Mouse (Mus musculus): ENCODE data around the gene Adgrl3. TPM values are rescaled to one million over a fixed set of nuclear protein-coding genes. Genes with fewer than 3 reads are reported as not detected.

Gene Adgrl3
- polyA plus RNA-seq, 1 experiment from 2014 or later: 62.9 TPM

- WGBS: 81% methylated on average over 5 of the region's 5 CpGs
- Histone ChIP-seq H3K36me3 (no peaks in the 10 kb centered on the region), H3K4me3 (replicated peaks) (no peak overlapping the region), H3K9ac (replicated peaks) (no peak overlapping the region), H3K27me3 (peaks cover 3% of the 10 kb centered on the region; the same call in 1 of the 2 replicates), H3K9me3 (no peaks in the 10 kb centered on the region), H3K4me2 (no peak overlapping the region), H3K4me1 (replicated peaks) (0 out of 2 replicates have a peak, but pooled peaks cover 4% of the 10 kb centered on the region), H3K27ac (no peak overlapping the region)
- ATAC-seq (ENCODE audit: insufficient number of reproducible peaks, insufficient read depth, low FRiP score, low TSS enrichment, low read depth): no peak
Observed at GRCm38 (mm10) chr5:81776234-81776633, 756.3 kb downstream of the Adgrl3 start.

- Histone ChIP-seq H3K27ac (no peak overlapping the region), H3K27me3 (no peaks in the 10 kb centered on the region), H3K9me3 (no peaks in the 10 kb centered on the region), H3K9ac (replicated peaks) (no peak overlapping the region), H3K4me2 (no peak overlapping the region), H3K4me1 (replicated peaks) (0 out of 2 replicates have a peak, but pooled peaks cover 4% of the 10 kb centered on the region), H3K36me3 (no peaks in the 10 kb centered on the region), H3K4me3 (replicated peaks) (no peak overlapping the region)
- 78% methylated on average over 5 of the region's 5 CpGs for WGBS
- ATAC-seq (ENCODE audit: insufficient number of reproducible peaks, insufficient read depth, low FRiP score, low TSS enrichment, low read depth): no peak
Observed at GRCm38 (mm10) chr5:81776746-81777145, 756.8 kb downstream of the Adgrl3 start.

- Histone ChIP-seq H3K4me2 (no peak overlapping the region), H3K27me3 (no peaks in the 10 kb centered on the region), H3K27ac (no peak overlapping the region), H3K9me3 (no peaks in the 10 kb centered on the region), H3K9ac (replicated peaks) (no peak overlapping the region), H3K36me3 (no peaks in the 10 kb centered on the region), H3K4me3 (replicated peaks) (no peak overlapping the region), H3K4me1 (replicated peaks) (no peaks in the 10 kb centered on the region; the same call in 1 of the 2 replicates)
- 78% methylated on average over 8 of the region's 8 CpGs for WGBS
- ATAC-seq (ENCODE audit: insufficient number of reproducible peaks, insufficient read depth, low FRiP score, low TSS enrichment, low read depth): no peak
Observed at GRCm38 (mm10) chr5:81784770-81785169, 764.8 kb downstream of the Adgrl3 start.

GRCm38 (mm10) chr5:81790710-81791109 lies 770.8 kb downstream of the Adgrl3 start:
- H3K4me3 ChIP-seq (replicated peaks): no peak overlapping the region
- no peak for ATAC-seq (ENCODE audit: insufficient number of reproducible peaks, insufficient read depth, low FRiP score, low TSS enrichment, low read depth)
- no peaks in the 10 kb centered on the region for H3K4me1 ChIP-seq (replicated peaks)
- no peak overlapping the region for H3K4me2 ChIP-seq
- H3K36me3 ChIP-seq: peaks cover 11% of the 10 kb centered on the region
- H3K9me3 ChIP-seq: no peaks in the 10 kb centered on the region
- H3K27ac ChIP-seq: no peak overlapping the region
- WGBS: 89% methylated on average over 1 of the region's 1 CpGs
- H3K27me3 ChIP-seq: no peaks in the 10 kb centered on the region
- H3K9ac ChIP-seq (replicated peaks): no peak overlapping the region

GRCm38 (mm10) chr5:81794125-81794524 lies 774.2 kb downstream of the Adgrl3 start:
- H3K9me3 ChIP-seq: no peaks in the 10 kb centered on the region
- H3K4me2 ChIP-seq: no peak overlapping the region
- no peak for ATAC-seq (ENCODE audit: insufficient number of reproducible peaks, insufficient read depth, low FRiP score, low TSS enrichment, low read depth)
- no peak overlapping the region for H3K27ac ChIP-seq
- H3K4me1 ChIP-seq (replicated peaks): no peaks in the 10 kb centered on the region
- WGBS: 91% methylated on average over 9 of the region's 9 CpGs
- H3K9ac ChIP-seq (replicated peaks): no peak overlapping the region
- peaks cover 11% of the 10 kb centered on the region for H3K36me3 ChIP-seq
- no peak overlapping the region for H3K4me3 ChIP-seq (replicated peaks)
- H3K27me3 ChIP-seq: no peaks in the 10 kb centered on the region

- no peaks in the 10 kb centered on the region for H3K4me1 ChIP-seq (replicated peaks)
- no peak for ATAC-seq (ENCODE audit: insufficient number of reproducible peaks, insufficient read depth, low FRiP score, low TSS enrichment, low read depth)
- no peaks in the 10 kb centered on the region for H3K9me3 ChIP-seq
- H3K36me3 ChIP-seq: peaks cover 11% of the 10 kb centered on the region
- H3K27ac ChIP-seq: no peak overlapping the region
- H3K27me3 ChIP-seq: no peaks in the 10 kb centered on the region
- H3K4me2 ChIP-seq: no peak overlapping the region
- WGBS: 90% methylated on average over 24 of the region's 24 CpGs
- no peak overlapping the region for H3K9ac ChIP-seq (replicated peaks)
- H3K4me3 ChIP-seq (replicated peaks): no peak overlapping the region
Observed at GRCm38 (mm10) chr5:81794601-81795000, 774.7 kb downstream of the Adgrl3 start.

- no peaks in the 10 kb centered on the region for H3K9me3 ChIP-seq
- H3K4me2 ChIP-seq: no peak overlapping the region
- H3K9ac ChIP-seq (replicated peaks): no peak overlapping the region
- 77% methylated on average over 4 of the region's 4 CpGs for WGBS
- H3K4me3 ChIP-seq (replicated peaks): no peak overlapping the region
- H3K27me3 ChIP-seq: no peaks in the 10 kb centered on the region
- peaks cover 11% of the 10 kb centered on the region for H3K36me3 ChIP-seq
- H3K27ac ChIP-seq: no peak overlapping the region
- no peak for ATAC-seq (ENCODE audit: insufficient number of reproducible peaks, insufficient read depth, low FRiP score, low TSS enrichment, low read depth)
- H3K4me1 ChIP-seq (replicated peaks): no peaks in the 10 kb centered on the region
Observed at GRCm38 (mm10) chr5:81796128-81796527, 776.2 kb downstream of the Adgrl3 start.

- H3K4me2 ChIP-seq: no peak overlapping the region
- no peaks in the 10 kb centered on the region for H3K9me3 ChIP-seq
- no peaks in the 10 kb centered on the region for H3K36me3 ChIP-seq
- H3K27ac ChIP-seq: no peak overlapping the region
- ATAC-seq (ENCODE audit: insufficient number of reproducible peaks, insufficient read depth, low FRiP score, low TSS enrichment, low read depth): no peak
- no peak overlapping the region for H3K9ac ChIP-seq (replicated peaks)
- no peak overlapping the region for H3K4me3 ChIP-seq (replicated peaks)
- H3K27me3 ChIP-seq: no peaks in the 10 kb centered on the region
- H3K4me1 ChIP-seq (replicated peaks): no peaks in the 10 kb centered on the region
- 80% methylated on average over 5 of the region's 5 CpGs for WGBS
Observed at GRCm38 (mm10) chr5:81810966-81811365, 791.0 kb downstream of the Adgrl3 start.

- H3K27me3 ChIP-seq: no peaks in the 10 kb centered on the region
- H3K4me2 ChIP-seq: no peak overlapping the region
- H3K36me3 ChIP-seq: no peaks in the 10 kb centered on the region
- no peak for ATAC-seq (ENCODE audit: insufficient number of reproducible peaks, insufficient read depth, low FRiP score, low TSS enrichment, low read depth)
- no peak overlapping the region for H3K4me3 ChIP-seq (replicated peaks)
- no peak overlapping the region for H3K9ac ChIP-seq (replicated peaks)
- WGBS: 62% methylated on average over 1 of the region's 1 CpGs
- no peaks in the 10 kb centered on the region for H3K4me1 ChIP-seq (replicated peaks)
- peaks cover 3% of the 10 kb centered on the region; the same call in 1 of the 2 replicates for H3K9me3 ChIP-seq
- H3K27ac ChIP-seq: no peak overlapping the region
Observed at GRCm38 (mm10) chr5:81832076-81832475, 812.1 kb downstream of the Adgrl3 start.

- Histone ChIP-seq H3K9me3 (peaks cover 3% of the 10 kb centered on the region; the same call in 1 of the 2 replicates), H3K27me3 (no peaks in the 10 kb centered on the region), H3K36me3 (no peaks in the 10 kb centered on the region), H3K4me1 (replicated peaks) (no peaks in the 10 kb centered on the region), H3K27ac (no peak overlapping the region), H3K4me3 (replicated peaks) (no peak overlapping the region), H3K4me2 (no peak overlapping the region), H3K9ac (replicated peaks) (no peak overlapping the region)
- ATAC-seq (ENCODE audit: insufficient number of reproducible peaks, insufficient read depth, low FRiP score, low TSS enrichment, low read depth): peak; percentile 86
- WGBS: 13% methylated on average over 2 of the region's 2 CpGs
Observed at GRCm38 (mm10) chr5:81832679-81833078, 812.7 kb downstream of the Adgrl3 start.

- H3K27ac ChIP-seq: no peak overlapping the region
- 93% methylated on average over 2 of the region's 2 CpGs for WGBS
- no peak overlapping the region for H3K4me3 ChIP-seq (replicated peaks)
- no peaks in the 10 kb centered on the region for H3K36me3 ChIP-seq
- no peak for ATAC-seq (ENCODE audit: insufficient number of reproducible peaks, insufficient read depth, low FRiP score, low TSS enrichment, low read depth)
- H3K4me2 ChIP-seq: no peak overlapping the region
- H3K9ac ChIP-seq (replicated peaks): no peak overlapping the region
- H3K9me3 ChIP-seq: peaks cover 3% of the 10 kb centered on the region; the same call in 1 of the 2 replicates
- no peaks in the 10 kb centered on the region for H3K27me3 ChIP-seq
- no peaks in the 10 kb centered on the region for H3K4me1 ChIP-seq (replicated peaks)
Observed at GRCm38 (mm10) chr5:81837860-81838259, 817.9 kb downstream of the Adgrl3 start.

- H3K4me2 ChIP-seq: no peak overlapping the region
- no peak for ATAC-seq (ENCODE audit: insufficient number of reproducible peaks, insufficient read depth, low FRiP score, low TSS enrichment, low read depth)
- H3K36me3 ChIP-seq: no peaks in the 10 kb centered on the region
- no peaks in the 10 kb centered on the region for H3K9me3 ChIP-seq
- H3K4me3 ChIP-seq (replicated peaks): no peak overlapping the region
- H3K27me3 ChIP-seq: no peaks in the 10 kb centered on the region
- 20% methylated on average over 4 of the region's 4 CpGs for WGBS
- no peak overlapping the region for H3K27ac ChIP-seq
- no peaks in the 10 kb centered on the region; the same call in 1 of the 2 replicates for H3K4me1 ChIP-seq (replicated peaks)
- H3K9ac ChIP-seq (replicated peaks): no peak overlapping the region
Observed at GRCm38 (mm10) chr5:81843798-81844197, 823.9 kb downstream of the Adgrl3 start.
